Mouse (Mus musculus): ENCODE data around the gene Cep72. TPM values are rescaled to one million over a fixed set of nuclear protein-coding genes. Genes with fewer than 3 reads are reported as not detected.
"Not testable (repeated sequence)": the region's sequence is repeated elsewhere in the genome, so short reads cannot be mapped to it uniquely, and the experiment has no call there.

Cep72 gene
- polyA plus RNA-seq, 1 experiment from 2014 or later: 12.5 TPM

- not testable (repeated sequence) for H3K36me3 ChIP-seq (ENCODE audit: control insufficient read depth, insufficient read depth, low read length); H3K27ac ChIP-seq (ENCODE audit: low read depth, low read length); H3K4me2 ChIP-seq (ENCODE audit: low read length); H3K9ac ChIP-seq (ENCODE audit: low read length); ATAC-seq; DNase-seq (ENCODE audit: low spot score); H3K4me1 ChIP-seq (ENCODE audit: control insufficient read depth, insufficient read depth, low read length); H3K9me3 ChIP-seq (replicated peaks; ENCODE audit: control insufficient read depth, low read length); H3K27me3 ChIP-seq (replicated peaks; ENCODE audit: control insufficient read depth, insufficient read depth, low read length); H3K4me3 ChIP-seq (ENCODE audit: low read depth, low read length)
- WGBS: 89% methylated on average over 8 of the region's 8 CpGs
These were observed 43.1 kb downstream of the Cep72 start for GRCm38 (mm10) chr13:74019006-74019405.

- Histone ChIP-seq H3K27ac (ENCODE audit: low read depth, low read length) (no peak overlapping the region), H3K4me2 (ENCODE audit: low read length) (no peak overlapping the region), H3K9me3 (replicated peaks; ENCODE audit: control insufficient read depth, low read length) (no peaks in the 10 kb centered on the region), H3K9ac (ENCODE audit: low read length) (no peak overlapping the region), H3K4me1 (ENCODE audit: control insufficient read depth, insufficient read depth, low read length) (no peaks in the 10 kb centered on the region), H3K27me3 (replicated peaks; ENCODE audit: control insufficient read depth, insufficient read depth, low read length) (no peaks in the 10 kb centered on the region), H3K4me3 (ENCODE audit: low read depth, low read length) (no peak overlapping the region), H3K36me3 (ENCODE audit: control insufficient read depth, insufficient read depth, low read length) (no peaks in the 10 kb centered on the region)
- ATAC-seq: no peak
- WGBS: 74% methylated on average over 4 of the region's 4 CpGs
- no peak for DNase-seq (ENCODE audit: low spot score)
These were observed 44.7 kb downstream of the Cep72 start for GRCm38 (mm10) chr13:74017426-74017825.

DNA sequence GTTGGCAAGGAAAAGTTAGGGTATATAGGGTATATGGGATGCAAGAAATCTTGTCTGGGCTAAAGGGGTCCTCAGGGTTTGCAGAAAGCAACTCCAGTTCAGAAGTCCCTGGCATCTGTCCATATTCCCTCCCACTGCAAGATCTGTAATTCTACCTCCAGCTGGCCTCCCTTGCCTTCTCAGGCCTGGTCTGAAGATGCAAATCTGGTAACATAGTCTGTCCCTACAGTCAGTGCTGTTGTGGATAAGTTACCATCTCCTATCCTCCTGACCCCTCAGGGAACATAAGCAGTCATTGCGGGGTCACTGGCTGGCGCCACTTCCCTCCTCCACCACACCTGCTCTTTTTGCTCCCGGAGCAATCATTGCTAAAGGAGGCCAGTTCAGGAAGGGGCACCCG lies 46.2 kb downstream of the Cep72 start:
- Histone ChIP-seq H3K4me3 (ENCODE audit: low read depth, low read length) (no peak overlapping the region), H3K27me3 (replicated peaks; ENCODE audit: control insufficient read depth, insufficient read depth, low read length) (no peaks in the 10 kb centered on the region), H3K4me2 (ENCODE audit: low read length) (no peak overlapping the region), H3K4me1 (ENCODE audit: control insufficient read depth, insufficient read depth, low read length) (no peaks in the 10 kb centered on the region), H3K36me3 (ENCODE audit: control insufficient read depth, insufficient read depth, low read length) (no peaks in the 10 kb centered on the region), H3K9me3 (replicated peaks; ENCODE audit: control insufficient read depth, low read length) (no peaks in the 10 kb centered on the region), H3K9ac (ENCODE audit: low read length) (no peak overlapping the region), H3K27ac (ENCODE audit: low read depth, low read length) (no peak overlapping the region)
- 82% methylated on average over 4 of the region's 4 CpGs for WGBS
- ATAC-seq (no peak), DNase-seq (ENCODE audit: low spot score) (no peak)

DNA sequence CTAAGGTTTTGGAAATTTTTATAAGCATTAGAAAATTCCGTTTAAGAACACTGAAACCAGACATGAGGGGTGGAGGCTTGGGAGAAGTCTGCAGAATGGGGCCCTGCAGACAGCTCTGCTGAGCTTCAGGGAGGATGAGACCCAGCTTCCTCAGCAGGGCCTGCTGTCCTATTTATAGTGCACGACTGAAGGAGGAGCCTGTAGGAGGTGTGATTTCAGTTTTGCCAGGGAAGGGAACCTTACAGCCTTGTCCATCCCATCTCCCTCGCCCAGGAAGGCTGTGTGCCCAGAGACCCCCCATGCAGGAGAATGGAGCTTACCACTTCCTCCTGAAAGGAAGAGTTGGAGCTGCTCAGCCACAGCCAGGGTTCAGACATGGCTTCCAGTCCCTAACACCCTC lies 51.4 kb downstream of the Cep72 start:
- Histone ChIP-seq H3K9me3 (replicated peaks; ENCODE audit: control insufficient read depth, low read length) (no peaks in the 10 kb centered on the region), H3K27ac (ENCODE audit: low read depth, low read length) (peak overlapping the region; percentile 53; the same call in 1 of the 2 replicates), H3K4me3 (ENCODE audit: low read depth, low read length) (peak overlapping the region; percentile 55), H3K4me1 (ENCODE audit: control insufficient read depth, insufficient read depth, low read length) (peaks cover 3% of the 10 kb centered on the region; the same call in 1 of the 2 replicates), H3K9ac (ENCODE audit: low read length) (peak overlapping the region; percentile 60), H3K36me3 (ENCODE audit: control insufficient read depth, insufficient read depth, low read length) (no peaks in the 10 kb centered on the region), H3K4me2 (ENCODE audit: low read length) (peak overlapping the region; percentile 98), H3K27me3 (replicated peaks; ENCODE audit: control insufficient read depth, insufficient read depth, low read length) (0 out of 2 replicates have a peak, but pooled peaks cover 3% of the 10 kb centered on the region)
- peak; percentile 8; the same call in 1 of the 2 replicates for ATAC-seq
- WGBS: 7% methylated on average over 3 of the region's 3 CpGs
- DNase-seq (ENCODE audit: low spot score): peak; percentile 40

DNA sequence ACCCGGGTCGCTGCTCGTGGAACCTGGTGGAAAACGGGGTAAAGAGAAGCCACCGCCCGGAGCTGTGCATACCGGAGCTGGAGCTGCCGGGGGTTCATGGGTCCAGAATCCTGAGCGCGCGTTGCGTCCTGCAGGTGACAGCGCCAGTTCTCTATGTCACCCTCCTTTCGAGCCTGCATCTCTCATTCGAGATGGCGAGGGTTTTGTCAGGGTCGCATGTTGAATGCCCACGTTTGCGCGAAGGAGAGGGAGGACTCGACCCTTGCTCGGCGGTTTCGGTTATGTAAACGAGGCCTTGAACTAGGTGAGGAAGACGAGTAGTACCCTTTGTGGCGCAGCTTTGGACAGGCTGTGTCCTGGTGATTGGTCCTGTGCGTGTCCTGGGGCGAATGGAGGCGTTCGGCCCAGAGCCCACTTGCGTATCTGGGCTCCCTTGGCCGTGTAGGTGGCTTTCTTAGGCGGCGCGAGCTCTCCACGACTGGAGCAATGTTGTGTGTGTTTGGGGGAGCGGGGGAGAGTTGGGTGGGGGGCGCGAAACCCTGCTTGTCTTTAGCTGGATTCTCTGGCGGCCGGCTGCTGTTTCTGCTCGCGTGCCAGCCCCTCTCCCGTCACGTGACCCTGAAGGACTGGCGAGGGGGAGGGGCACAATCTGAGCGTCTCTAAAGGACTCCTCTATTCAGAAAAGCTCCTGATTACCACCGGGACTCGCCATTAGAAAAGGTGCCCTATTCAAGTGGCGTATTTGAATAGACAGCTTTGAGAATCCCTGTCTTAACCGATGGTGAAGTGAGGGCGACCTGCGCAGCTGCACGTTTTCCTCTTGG lies 52.1 kb downstream of the Cep72 start:
- H3K27me3 ChIP-seq (replicated peaks; ENCODE audit: control insufficient read depth, insufficient read depth, low read length): 0 out of 2 replicates have a peak, but pooled peaks cover 3% of the 10 kb centered on the region
- peak overlapping the region; percentile 53; the same call in 1 of the 2 replicates for H3K27ac ChIP-seq (ENCODE audit: low read depth, low read length)
- no peaks in the 10 kb centered on the region for H3K36me3 ChIP-seq (ENCODE audit: control insufficient read depth, insufficient read depth, low read length)
- peak; percentile 89 for DNase-seq (ENCODE audit: low spot score)
- H3K4me1 ChIP-seq (ENCODE audit: control insufficient read depth, insufficient read depth, low read length): peaks cover 3% of the 10 kb centered on the region; the same call in 1 of the 2 replicates
- H3K9ac ChIP-seq (ENCODE audit: low read length): peak overlapping the region; percentile 60
- H3K4me3 ChIP-seq (ENCODE audit: low read depth, low read length): peak overlapping the region; percentile 55
- no peaks in the 10 kb centered on the region for H3K9me3 ChIP-seq (replicated peaks; ENCODE audit: control insufficient read depth, low read length)
- peak overlapping the region; percentile 98 for H3K4me2 ChIP-seq (ENCODE audit: low read length)
- ATAC-seq: peak; percentile 73
- under 1% methylated on average over 55 of the region's 55 CpGs for WGBS

DNA sequence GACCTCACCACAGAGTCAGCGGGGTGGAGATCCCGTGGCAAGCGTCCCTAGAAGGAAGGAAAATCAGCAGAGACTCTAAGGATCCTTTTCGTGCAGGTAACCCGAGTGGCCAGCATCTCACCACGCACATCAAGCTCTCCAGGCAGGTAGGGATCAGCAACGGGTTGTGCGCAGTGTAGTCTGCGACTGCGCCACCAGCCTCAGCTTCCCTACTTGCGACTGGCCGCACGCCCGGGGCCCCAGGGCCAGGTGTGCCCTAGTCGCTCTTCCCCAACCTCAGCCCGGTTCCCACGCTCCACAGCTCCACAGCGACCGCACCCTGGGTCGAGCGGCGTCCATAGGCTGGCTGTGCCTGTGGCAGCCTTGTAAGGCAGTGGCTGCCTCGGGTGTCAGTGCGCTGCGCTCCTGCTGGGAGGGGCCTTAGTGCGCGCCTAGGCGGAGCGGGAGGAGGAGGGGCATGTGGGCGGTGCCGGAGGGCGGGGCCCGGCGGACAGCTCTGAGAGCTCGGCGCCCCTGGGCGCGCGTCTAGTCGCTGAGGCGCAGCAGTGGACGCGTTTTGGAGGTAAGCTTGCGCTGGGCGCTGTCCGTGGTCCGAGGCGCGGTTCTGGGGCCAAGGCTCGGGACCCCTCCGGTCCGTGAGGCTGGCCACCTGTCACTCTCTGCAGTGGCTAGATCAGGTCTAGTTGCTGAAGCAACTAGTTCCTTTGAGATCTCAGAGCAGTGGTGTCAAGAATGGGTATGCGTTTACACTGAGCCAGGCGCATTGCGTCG lies 53.0 kb downstream of the Cep72 start, which contains the start of gene Tppp:
Tppp (plus strand) TSS at position 460 of the 771 bp plus-strand sequence.
- ATAC-seq: peak; percentile 95
- Histone ChIP-seq H3K9me3 (replicated peaks; ENCODE audit: control insufficient read depth, low read length) (no peaks in the 10 kb centered on the region), H3K36me3 (ENCODE audit: control insufficient read depth, insufficient read depth, low read length) (no peaks in the 10 kb centered on the region), H3K9ac (ENCODE audit: low read length) (peak within 1 kb of the TSS; percentile 60), H3K27ac (ENCODE audit: low read depth, low read length) (peak within 1 kb of the TSS; percentile 53; the same call in 1 of the 2 replicates), H3K4me3 (ENCODE audit: low read depth, low read length) (peak within 1 kb of the TSS; percentile 55), H3K27me3 (replicated peaks; ENCODE audit: control insufficient read depth, insufficient read depth, low read length) (0 out of 2 replicates have a peak, but pooled peaks cover 3% of the 10 kb centered on the region), H3K4me2 (ENCODE audit: low read length) (peak within 1 kb of the TSS; percentile 98), H3K4me1 (ENCODE audit: control insufficient read depth, insufficient read depth, low read length) (peaks cover 3% of the 10 kb centered on the region; the same call in 1 of the 2 replicates)
- DNase-seq (ENCODE audit: low spot score): peak; percentile 91
- under 1% methylated on average over 56 of the region's 56 CpGs for WGBS

DNA sequence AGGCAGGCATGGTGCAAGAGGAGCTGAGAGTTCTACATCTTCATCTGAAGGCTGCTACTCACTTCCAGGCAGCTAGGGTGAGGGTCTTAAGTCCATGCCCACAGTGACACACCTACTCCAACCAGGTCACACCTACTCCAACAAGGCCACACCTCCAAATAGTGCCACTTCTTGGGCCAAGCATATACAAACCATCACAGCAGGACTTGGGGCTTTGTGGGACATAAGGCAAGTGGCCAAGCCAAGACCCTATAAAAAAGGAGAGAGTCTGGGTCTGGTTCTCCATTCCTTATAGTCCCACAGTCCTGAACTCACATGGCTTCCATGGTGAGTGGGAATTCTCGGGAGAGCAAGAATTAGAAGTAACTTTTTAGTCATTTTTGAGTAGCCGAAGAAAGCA lies 53.9 kb downstream of the Cep72 start:
- not testable (repeated sequence) for H3K9ac ChIP-seq (ENCODE audit: low read length); H3K9me3 ChIP-seq (replicated peaks; ENCODE audit: control insufficient read depth, low read length); DNase-seq (ENCODE audit: low spot score); H3K27ac ChIP-seq (ENCODE audit: low read depth, low read length); H3K4me3 ChIP-seq (ENCODE audit: low read depth, low read length); H3K4me1 ChIP-seq (ENCODE audit: control insufficient read depth, insufficient read depth, low read length); H3K4me2 ChIP-seq (ENCODE audit: low read length); ATAC-seq; H3K36me3 ChIP-seq (ENCODE audit: control insufficient read depth, insufficient read depth, low read length); H3K27me3 ChIP-seq (replicated peaks; ENCODE audit: control insufficient read depth, insufficient read depth, low read length)
- 77% methylated on average over 2 of the region's 2 CpGs for WGBS

DNA sequence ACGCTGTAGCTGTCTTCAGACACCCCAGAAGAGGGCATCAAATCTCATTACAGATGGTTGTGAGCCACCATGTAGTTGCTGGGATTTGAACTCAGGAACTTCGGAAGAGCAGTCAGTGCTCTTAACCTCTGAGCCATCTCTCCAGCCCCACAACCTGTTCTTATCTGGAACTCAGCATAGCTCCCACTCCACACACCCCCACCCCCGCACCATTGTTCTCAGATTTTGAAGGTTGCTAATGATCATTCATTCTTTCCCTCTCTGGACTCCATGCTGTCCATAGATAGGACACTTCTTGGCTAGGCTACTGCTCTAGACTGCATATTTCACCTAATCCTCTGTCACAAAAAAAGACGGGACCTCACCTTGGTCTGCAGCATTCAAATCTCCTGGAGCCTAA lies 55.2 kb downstream of the Cep72 start:
- H3K4me3 ChIP-seq (ENCODE audit: low read depth, low read length); H3K27ac ChIP-seq (ENCODE audit: low read depth, low read length); H3K4me1 ChIP-seq (ENCODE audit: control insufficient read depth, insufficient read depth, low read length); DNase-seq (ENCODE audit: low spot score); H3K9me3 ChIP-seq (replicated peaks; ENCODE audit: control insufficient read depth, low read length); H3K36me3 ChIP-seq (ENCODE audit: control insufficient read depth, insufficient read depth, low read length); ATAC-seq; H3K4me2 ChIP-seq (ENCODE audit: low read length); H3K27me3 ChIP-seq (replicated peaks; ENCODE audit: control insufficient read depth, insufficient read depth, low read length); H3K9ac ChIP-seq (ENCODE audit: low read length): not testable (repeated sequence)
- 89% methylated on average over 4 of the region's 4 CpGs for WGBS
